Mouse (Mus musculus) embryo, embryonic 11 days (tissue): ENCODE measurements around the gene Tiparp.

Experiments
- DNase-seq: peaks from one replicate; pipeline ENCODE4 v3.0.0-alpha.2; 2015

Tiparp gene

DNA sequence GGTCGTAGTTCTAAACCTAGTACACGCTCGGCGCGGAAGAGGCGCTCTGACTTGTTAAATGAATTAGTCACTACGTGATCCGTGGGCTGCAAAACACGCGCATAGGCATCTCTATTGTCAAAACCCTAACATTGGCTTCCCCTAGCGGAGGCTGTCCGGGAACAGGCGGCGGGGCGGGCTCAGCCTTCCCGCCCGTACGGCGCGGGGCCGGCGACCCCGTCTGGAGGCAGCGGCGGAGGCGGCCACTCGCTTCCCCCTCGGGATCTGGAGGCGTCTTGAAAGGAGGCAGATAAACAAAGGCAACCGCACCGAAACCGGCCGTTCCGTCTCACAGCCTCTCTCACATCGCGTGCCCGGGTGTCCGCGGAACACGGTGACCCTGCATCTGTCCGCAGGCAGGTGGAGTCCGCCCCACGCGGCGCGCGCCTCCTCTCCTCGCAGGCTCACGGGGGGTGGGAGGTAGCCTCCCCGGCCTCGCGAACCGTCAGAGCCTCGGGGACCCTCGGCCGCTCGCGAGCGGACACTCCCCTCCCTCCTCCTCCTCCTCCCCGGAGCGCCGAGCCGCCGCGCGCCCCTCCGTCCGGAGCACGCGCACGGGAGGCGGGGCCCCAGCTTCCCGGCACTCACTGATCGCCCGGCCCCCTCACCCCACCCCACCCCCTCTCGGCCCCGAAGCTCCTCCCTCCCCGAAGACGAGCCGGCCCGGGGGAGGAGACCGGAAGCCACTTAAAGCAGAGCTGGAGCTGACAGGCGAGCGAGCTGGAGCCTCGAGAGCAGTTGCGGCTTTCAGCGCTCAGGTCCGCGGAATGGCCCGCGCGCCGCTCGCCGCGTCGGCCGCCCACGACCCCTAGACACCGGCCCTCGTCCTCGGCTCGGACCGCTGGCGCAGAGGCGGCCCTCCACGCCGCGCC, at the start of gene Tiparp:
TSS of gene Tiparp (plus strand) at position 720 of the 911 bp plus-strand sequence.
- DNase-seq, result peak; percentile 97

DNA sequence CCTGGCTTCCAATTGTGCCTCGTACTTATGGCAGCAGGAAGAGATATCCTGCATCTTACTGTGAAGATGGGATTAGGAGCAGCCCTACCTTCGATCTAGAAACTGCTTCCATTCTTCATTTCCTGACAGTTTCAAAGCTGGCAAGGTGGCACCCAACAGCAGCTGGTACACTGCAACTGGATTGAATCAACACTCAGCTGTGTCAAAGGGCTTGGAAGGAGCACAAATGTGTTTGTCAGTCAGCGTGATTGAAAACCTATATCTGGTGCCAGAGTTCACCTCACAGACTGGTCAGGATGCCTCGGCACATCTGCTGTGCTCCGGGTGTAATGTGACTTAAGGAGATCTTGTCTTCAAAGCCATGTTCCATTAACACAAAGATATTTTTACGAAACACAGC, 47.5 kb upstream of the Tiparp start:
- DNase-seq, result no peak

DNA sequence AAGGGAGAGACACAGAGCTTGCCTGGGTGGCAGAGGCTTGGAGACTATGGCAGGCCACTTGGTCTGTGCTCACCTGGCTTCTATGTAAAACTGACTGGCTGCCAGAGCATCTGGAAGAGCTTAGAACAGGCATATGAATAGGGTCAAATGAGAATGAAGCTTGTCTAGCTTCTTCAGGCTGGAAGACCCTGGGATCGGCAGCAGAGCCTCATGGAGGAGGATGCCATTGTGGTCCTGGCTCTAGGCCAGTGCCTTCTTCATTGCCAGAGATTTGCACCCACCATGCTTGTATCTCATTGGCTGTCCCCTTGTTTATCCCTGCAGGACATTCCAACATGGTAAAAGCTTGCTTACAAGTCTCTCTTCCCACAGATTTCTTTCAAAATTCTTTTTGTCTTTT, 45.9 kb upstream of the Tiparp start:
- DNase-seq, result no peak

DNA sequence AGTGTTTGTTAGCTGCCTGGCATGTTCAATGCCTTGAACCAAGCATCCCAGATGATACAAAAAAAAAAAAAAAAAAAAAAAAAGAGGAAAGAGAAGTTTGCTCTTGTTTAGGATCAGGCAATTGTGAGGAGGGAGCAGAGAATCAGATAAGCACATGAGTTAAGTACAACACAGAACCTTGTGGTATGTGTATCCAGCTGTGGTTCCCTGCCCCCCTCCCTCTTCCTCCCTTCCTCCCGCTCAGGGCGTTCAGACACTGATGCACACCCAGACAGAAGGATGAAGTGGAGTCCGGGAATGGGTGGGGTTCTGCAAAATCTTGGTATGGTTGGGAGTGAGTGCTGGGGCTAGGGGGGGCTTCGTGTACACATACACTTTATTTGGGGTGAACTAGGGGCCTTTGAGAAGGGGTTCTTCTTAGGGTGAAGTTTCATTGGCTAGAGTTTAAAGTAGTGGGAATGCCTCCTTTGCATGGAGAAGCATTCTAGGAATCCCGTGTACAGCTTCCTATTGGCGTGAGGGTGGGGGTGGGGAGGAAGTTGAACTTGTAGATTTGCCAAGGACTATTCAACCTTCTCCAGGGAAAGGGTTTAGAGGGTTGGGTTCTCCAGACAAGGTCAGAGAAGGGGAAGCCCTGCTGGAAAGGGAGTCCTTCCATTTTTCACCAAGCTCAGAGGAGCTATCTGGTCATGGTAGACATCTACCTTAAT, 45.4 kb upstream of the Tiparp start:
- no peak for DNase-seq

DNA sequence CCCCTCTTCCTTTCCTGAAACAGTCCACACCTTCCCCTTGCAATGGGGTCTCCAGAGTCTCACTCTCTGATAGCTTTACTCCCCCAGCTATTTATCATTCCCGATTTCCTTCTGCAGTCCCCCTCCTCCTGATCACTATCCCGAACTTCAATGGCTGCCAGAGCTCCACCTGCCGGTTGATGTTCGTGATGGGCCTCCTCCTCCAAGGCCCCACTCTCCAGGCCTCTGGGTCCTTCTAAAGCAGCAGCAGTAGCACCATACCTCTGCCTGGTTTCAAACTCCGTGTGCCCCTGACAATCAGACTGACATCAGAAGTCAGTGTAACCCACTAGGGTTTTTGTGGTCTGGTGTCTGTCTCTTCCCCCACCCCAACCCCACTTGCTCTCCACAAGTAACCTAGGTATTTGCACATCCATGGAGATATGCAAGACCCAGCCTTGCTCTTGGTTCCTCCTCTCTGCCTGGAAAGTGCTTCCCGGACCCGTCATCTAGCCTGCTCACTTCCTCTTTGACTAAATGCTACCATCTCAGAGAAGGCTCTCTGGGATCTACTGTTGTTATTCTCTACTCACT, 44.0 kb upstream of the Tiparp start:
- no peak for DNase-seq

DNA sequence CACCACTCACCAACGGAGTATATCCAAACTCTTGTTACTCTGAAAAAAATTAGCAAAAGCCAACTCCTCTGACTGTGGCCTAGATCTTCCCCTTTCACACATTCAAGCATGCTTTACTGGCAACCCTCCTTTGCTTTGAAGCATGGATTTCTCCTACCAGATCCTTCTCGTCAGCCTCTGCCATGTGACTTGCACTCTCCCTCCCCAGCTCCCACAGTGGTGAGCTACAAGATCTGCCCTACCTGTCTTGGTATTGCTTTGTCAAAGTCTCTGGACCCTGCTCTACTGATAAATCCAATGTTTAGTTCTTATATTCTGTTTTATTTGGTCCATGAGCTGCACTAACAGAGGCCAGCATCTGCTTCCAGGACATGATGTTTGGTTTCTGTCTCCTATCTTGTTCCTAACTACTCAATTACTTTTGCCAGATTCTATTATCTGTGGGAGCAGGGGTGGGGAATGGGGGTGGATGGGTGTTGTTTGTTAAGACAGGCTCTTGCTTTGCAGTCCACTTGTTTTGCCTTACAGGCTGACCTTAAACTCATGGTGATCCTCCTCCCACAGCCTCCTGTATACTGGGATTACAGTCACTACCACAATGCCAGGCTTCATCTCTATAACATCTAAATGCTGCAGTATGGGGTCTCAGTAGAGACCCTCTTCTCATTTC, 40.7 kb upstream of the Tiparp start:
- DNase-seq, result no peak

DNA sequence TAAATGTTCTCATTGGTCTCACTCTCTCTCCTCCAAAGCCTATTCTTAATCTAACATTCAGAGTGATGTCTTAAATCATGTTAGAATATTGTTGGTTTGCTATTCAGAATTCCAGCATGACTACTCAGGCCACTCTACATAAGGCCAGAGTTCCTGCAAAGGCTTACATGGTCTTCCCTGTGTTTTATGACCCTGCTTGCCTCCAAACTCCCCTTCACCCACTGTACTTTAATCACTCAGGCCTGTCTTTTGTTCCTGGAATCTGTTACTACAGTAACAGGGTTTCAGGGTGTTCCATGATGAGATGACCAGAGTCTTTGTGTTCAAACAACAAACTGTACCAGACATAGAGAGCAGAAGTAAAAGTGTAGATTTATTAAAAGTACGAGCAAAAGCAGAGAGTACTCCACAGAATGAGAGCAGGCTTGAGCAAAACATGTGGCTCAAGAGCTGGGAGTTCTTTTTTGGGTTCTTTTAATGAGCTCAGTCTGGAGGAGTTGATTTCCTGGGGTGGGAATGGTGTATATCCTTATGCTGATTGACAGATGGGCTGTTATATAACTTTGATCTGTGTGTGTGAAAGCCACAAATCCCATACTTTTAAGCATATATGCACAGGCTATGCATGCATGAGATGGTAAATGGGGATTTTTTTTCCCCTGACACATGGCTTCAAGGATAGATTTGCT, 39.5 kb upstream of the Tiparp start:
- no peak for DNase-seq

DNA sequence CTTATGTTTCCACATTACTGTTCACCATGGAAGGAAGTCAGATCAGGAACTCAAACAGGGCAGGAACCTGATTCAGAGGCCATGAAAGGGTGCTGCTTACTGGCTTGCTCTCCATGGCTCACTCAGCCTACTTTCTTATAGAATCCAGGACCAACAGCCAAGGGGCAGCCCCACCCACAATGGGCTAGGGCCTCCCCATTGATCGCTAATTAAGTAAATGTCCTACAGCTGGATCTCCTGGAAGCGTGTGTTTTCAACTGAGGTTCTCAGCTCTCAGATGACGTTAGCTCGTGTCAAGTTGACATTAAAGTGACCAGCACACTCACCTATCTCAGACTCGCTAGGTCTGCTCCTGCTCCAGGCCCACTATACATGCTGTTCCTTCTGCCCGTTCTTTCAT, 38.6 kb upstream of the Tiparp start:
- no peak for DNase-seq

DNA sequence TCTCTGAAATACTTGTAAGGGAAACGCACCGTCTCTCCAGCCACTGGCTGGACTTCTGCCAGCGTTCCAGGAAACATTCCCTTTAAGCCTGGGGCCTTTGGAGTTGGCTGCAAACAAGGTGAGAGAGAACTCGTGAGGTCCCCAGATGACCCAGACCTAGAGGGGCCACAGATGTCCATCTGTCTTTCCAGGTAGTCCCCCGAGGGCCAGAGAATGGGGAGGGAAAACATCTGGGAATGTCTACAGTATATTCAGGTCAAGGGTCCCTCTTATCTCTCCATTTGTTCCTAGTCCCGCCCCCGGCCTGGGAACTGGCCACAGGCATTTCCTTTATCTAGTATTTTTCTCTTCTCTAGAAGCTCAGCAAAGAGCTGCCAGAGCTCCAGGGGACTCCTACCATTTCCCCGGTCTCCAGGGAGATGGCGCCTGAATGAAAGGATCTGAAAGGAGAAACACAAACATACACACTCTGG, 33.9 kb upstream of the Tiparp start:
- DNase-seq, result peak; percentile 54

DNA sequence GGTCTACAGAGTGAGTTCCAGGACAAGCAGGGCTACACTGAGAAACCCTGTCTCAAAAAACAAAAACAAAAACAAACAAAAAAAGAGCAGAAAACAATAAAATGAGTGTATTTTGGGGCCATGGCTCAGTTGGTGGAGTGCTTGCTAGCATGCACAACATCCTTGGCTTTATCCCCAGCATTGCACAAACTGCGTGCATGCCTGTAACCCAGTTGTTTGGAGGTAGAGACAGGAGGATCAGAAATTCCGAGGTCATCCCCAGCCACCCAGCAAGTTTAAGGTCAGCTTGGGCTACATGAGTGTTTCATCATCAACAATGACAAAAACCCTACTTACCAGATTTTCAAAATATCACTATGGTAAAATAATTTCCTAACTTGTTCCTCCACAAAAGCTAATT, 20.4 kb upstream of the Tiparp start:
- no peak for DNase-seq

DNA sequence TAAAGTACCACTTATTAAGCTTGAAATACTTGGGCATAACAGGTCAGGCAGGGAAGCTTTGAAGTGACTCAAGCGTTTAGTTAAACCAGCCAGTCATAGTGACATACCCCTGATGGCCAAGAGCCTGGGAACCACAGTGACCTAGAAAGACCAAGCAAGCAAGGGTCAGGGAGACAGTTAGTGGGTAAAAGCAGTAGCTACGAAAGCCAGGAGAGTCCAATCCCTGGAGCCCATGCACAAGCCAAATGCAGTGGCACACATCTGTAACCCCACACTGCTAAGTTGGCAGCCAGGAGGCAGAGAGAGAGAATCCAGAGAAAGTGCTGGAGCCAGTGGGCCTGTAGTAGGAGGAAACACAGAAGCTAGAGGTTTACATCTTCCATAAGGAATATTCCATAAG, 17.6 kb upstream of the Tiparp start:
- DNase-seq, result no peak

DNA sequence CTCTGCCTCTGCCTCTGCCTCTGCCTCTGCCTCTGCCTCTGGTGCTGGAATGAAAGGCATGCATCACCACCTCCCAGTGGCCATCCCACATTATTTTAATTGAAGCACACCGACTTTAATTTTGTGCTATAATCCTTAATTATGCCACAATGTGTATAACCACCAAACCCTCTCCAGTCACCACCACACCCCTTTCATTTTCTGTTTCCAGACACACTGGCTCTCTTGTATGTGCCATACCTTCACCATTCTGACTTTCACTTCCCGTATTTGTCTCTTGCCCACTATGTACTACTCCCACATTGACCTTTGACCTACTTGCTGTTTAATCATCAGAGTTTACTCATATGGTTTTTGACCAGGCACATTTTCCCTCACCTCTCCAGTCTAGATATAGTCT, 12.5 kb upstream of the Tiparp start:
- DNase-seq, result no peak

DNA sequence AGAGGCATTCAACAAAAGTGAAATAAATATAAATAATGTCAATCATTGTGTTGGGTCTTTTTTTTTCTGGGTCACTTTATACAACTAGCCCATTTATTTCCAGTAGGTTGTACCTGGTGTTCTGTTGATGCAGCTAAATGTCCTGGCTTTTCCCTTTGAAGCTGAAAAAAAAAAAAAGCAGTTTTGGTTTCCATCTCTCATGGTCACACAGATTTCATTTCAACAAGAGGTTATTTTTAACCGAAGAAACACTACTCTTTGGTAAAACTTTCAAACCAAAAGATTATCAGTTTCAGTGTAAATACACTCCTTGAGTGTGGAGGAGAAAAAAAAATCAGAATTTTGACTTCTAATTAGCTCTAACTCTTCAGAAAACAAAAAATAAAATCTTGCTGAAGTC, 11.7 kb upstream of the Tiparp start:
- DNase-seq, result no peak

DNA sequence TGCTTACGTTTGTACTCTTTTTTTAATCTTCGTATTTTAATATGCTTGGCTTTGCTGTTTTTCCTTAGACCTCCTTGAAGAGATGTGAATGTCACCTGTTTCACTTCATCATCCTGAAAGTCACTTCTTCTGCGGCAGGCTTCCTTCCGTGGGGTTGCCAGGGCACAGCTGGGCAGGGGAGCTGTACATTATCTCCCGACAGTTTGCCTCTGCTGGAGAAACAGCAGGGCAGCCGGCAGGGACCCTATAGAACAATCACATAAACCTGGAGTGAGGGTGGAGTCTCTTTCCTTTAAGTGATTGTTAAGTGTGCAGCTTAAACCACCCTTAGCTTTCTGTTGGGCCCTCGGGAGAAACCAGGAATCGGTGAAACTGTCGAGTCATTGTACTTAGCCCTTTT, 11.1 kb upstream of the Tiparp start:
- peak; percentile 30 for DNase-seq

DNA sequence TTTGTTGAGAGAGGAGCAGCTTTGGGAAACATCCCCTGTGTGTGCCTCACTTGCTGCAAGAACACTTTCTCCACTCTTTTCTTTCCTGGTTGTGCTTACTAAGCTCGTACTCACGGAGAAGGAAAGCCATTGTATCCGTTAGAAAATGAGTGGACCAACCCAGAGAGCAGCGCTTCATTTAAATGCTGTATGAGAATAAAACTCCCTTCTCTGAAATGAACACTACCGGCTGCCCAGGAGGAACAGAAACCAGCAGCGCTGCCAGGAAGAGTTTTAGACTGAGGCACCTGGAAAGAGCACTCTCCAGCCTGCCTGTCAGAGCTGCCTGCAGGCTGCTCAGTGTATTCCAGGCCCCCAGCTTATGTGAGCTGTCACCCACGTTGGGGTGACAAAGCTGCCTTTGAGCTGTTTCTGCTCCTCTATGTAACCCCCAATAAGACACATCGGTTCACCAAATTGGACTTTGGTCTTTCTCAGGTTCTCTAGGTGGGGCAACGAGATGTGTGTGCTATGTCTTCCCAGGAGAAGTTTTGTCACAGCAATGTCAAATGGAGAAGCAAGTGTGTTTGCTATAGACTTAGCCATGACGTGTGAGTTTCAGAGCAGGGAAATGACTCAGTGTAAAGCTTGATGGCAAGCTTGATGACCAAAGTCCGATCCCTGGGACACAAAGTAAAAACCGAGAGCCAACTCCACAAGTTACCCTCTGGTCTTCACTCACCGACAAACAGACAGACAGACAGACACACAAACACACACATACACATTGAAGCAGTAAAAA, 10.3 kb upstream of the Tiparp start:
- DNase-seq, result peak; percentile 20

DNA sequence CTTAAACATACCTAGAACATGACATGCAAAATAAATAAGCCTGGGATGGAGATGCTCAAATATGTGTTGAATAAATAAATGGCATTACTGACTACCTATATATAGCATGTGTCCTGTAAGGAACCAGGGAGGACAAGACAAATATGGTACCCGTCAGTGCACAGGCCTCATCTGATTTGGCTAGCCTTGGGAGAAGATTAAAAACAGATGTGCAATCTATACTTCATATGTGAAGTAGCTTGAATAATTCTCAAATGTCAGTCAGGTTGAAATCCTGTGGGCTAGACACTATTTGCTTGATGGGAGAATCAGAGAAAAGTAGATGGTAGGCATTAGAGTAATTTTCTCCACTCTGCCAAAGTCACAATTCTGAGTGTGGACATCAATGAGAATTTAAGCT, 6.8 kb upstream of the Tiparp start:
- peak; percentile 37 for DNase-seq

DNA sequence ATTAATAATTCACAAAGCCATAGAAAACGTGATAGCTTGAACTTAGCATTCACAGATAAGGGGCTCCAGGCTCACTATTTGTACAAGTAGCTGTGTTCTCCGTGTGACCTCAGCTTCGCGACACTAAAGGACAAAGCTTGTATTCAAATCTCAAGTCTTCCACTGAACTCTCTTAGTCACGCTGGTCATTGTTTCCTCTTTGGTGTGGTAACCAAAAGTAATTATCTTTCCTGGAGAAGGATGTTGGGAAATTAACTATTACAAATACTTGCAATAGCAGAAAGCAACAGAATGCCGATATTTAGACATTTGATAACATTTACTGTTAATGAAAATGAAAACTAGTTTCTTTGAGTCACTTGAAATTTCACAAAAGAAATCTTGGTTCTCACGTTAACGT, 4.8 kb upstream of the Tiparp start:
- no peak for DNase-seq

DNA sequence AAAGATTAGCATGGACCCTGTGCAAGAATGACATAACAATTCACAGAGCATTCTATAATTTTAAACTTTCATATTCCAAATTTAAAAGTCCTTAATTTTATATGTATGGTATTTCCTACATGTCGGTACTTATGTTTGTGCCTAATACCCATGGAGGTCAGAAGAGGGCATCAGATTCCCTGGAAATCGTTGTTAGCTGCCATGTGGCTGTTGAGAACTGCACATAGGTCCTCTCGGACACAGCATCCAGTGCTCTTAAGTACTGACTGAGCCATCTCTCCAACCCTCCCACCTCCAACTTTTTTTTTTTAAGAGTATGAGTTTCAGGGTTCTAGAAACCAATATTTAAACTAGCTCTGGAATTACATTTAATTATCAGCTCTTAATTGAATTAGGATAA, 2.5 kb upstream of the Tiparp start:
- DNase-seq, result no peak

DNA sequence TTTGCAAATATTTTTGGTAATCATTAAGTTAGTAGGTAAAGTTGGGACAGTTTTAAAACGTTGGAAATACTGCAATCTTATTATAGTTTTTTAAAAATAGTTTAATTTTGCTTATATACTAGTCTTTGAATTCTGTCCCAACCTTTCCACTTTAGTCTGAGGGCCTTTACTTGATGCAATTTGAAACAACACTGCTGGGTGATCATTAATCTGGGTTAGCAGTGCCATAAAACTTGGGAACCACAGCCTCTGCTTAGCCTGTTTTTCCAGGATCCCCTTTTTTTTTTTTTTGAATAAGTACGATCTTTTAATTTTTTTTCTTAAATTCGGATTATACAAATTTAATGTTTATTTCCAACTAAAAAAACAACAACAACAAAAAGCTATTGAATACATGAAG, 1.0 kb upstream of the Tiparp start:
- peak; percentile 17 for DNase-seq

DNA sequence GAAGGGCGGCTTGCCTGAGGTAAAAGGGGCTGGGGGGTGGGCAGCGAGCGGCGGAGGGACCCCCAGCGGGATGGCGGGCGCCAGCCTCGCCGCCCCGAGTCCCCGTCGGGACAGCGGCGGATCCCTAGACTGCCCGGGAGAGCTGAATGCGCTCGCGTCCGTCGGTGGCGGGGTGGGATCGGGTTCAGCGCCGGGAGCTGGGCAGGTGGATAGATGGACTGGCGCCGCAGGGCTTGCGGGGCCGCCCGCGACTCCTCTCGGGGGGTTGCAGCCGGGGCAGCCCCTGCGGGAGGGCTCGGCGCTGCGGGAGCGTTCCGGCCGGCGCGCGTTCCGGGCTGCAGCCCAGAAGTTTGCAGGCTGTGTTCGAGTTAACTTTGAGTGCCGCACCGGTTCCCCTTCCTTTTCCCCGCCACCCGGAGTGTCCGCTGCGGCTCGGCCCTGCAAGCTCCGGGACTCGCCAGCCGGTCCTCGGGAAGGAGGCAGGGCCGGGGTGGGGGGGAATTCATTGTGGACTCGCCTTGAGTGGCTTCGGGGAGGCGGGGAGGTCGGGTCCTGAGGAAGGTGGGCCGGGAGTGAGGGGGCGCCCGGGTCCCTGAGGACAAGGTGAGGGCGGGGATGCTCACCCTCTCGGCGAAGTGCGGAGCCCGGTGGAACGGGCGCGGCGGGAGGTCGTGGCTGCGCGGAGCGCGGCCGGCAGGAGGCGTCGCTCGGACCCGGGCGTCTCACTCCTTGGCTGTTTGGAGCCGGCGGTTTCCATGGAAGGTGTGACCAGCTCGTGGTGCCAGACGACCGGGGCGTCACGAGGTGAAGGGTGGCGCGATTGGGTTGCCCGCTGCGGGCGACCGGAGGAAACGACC, 632 bp downstream of the Tiparp start:
- DNase-seq, result peak; percentile 88
